Mouse (Mus musculus) heart, postnatal 0 days (tissue): ENCODE measurements around the gene Ctsf.

Experiments
- CTCF ChIP-seq: IDR thresholded peaks from 2 replicates; pipeline ENCODE4 v1.5.1; 2016; ENCODE audit warnings: antibody characterized with exemption, control low read depth, low read depth
- EP300 ChIP-seq: IDR thresholded peaks from 2 replicates; pipeline ENCODE4 v1.6.1; 2016; ENCODE audit warnings: antibody characterized with exemption, low read depth

GRCm38 (mm10) chr19:4837049-4837448 is 17.9 kb upstream of the Ctsf start:
- TF ChIP-seq EP300 (no peak), CTCF (no peak)
